Mouse (Mus musculus) lung, embryonic 14.5 days (tissue): ENCODE results near the gene Adgb. TPM values are rescaled to one million over a fixed set of nuclear protein-coding genes. Genes with fewer than 3 reads are reported as not detected.

ENCODE experiments used
- ATAC-seq: fragments of 200-750 bp; cut with Nextera tagmentation; 2 replicates; pipeline ENCODE4 v1.8.0; 2017; ENCODE audit warnings: mild to moderate bottlenecking, moderate TSS enrichment, moderate library complexity; ENCODE audit not compliant: insufficient read depth
- DNase-seq: peaks from one replicate; pipeline ENCODE4 v3.0.0-alpha.2; 2015
- H3K27ac ChIP-seq: fragments of 300-500 bp; sonication (generic); 2 replicates; pipeline ENCODE4 v1.5.1; 2014; ENCODE audit warnings: low read depth, mild to moderate bottlenecking, moderate library complexity
- H3K27me3 ChIP-seq: fragments of 300-500 bp; sonication (generic); 2 replicates; pipeline ENCODE4 v1.6.1; 2014; ENCODE audit warnings: low read length, control low read depth; ENCODE audit not compliant: insufficient read depth
- H3K36me3 ChIP-seq: fragments of 300-500 bp; sonication (generic); 2 replicates; pipeline ENCODE4 v1.6.1; 2014; ENCODE audit warnings: control low read depth; ENCODE audit not compliant: insufficient read depth
- H3K4me1 ChIP-seq: fragments of 300-500 bp; sonication (generic); 2 replicates; pipeline ENCODE4 v1.6.1; 2014; ENCODE audit warnings: antibody characterized with exemption, control low read depth; ENCODE audit not compliant: insufficient read depth
- H3K4me2 ChIP-seq: fragments of 300-500 bp; sonication (generic); 2 replicates; pipeline ENCODE4 v1.6.1; 2014; ENCODE audit warnings: mild to moderate bottlenecking
- H3K4me3 ChIP-seq: fragments of 300-500 bp; sonication (generic); 2 replicates; pipeline ENCODE4 v1.5.1; 2014; ENCODE audit warnings: low read depth, low read length
- H3K9ac ChIP-seq: fragments of 300-500 bp; sonication (generic); 2 replicates; pipeline ENCODE4 v1.6.1; 2014
- H3K9me3 ChIP-seq: fragments of 300-500 bp; sonication (generic); 2 replicates; pipeline ENCODE4 v1.6.1; 2016; ENCODE audit warnings: low read depth, low read length, control low read depth
- CTCF ChIP-seq: IDR thresholded peaks from 2 replicates; pipeline ENCODE4 v1.5.1; 2016; ENCODE audit warnings: antibody characterized with exemption, low read depth
- WGBS: fragments of 180-500 bp; shearing (Covaris S2); extraction: QIAGEN DNeasy Blood & Tissue Kit; methylation state at CpG from one replicate; pipeline ENCODE4 v1.1.7; 2014; 5-methylcytosine and 5-hydroxymethylcytosine counted together
- polyA plus RNA-seq: library from polyadenylated mRNA; unstranded; fragments of >200 nt; fragmentation: Nextera tagmentation; extraction: Ambion mirVana; gene quantifications from 2 replicates; pipeline ENCODE4 v1.2.1, GENCODE M21; 2014

Gene Adgb
- polyA plus RNA-seq, 1 experiment from 2014 or later: 0.50 TPM

DNA sequence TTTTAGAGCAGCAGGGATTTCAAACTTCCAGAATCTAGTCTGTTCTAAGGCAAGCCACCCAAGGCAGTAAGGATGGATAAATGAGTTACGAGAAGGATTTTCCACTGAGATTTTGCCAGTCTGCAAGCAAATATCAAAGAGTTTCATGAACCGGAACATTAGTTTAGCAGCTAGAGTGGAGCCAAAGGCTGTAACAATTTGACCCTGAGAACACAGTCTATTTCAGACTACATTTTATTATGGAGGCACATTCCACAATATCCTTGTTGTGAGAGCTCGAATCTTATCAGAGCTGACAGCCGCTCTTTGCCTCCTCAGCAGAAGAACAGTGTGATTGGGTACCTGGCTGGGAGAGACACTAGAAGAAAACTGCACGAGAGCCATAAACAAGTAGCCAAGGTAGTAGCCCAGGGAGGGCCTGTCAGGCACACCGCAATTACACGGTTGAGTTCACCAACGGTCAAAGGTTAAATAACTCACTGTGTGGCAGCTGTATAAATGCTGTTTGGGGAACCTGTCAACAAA is 171.1 kb downstream of the Adgb start:
- Histone ChIP-seq H3K4me3 (no peak overlapping the region), H3K9ac (no peak overlapping the region), H3K4me1 (no peaks in the 10 kb centered on the region), H3K27ac (no peak overlapping the region), H3K27me3 (no peaks in the 10 kb centered on the region), H3K4me2 (no peak overlapping the region), H3K36me3 (no peaks in the 10 kb centered on the region), H3K9me3 (no peaks in the 10 kb centered on the region)
- DNase-seq: no peak
- ATAC-seq: no peak
- 43% methylated on average over 8 of the region's 8 CpGs for WGBS
- no peak for TF ChIP-seq CTCF

DNA sequence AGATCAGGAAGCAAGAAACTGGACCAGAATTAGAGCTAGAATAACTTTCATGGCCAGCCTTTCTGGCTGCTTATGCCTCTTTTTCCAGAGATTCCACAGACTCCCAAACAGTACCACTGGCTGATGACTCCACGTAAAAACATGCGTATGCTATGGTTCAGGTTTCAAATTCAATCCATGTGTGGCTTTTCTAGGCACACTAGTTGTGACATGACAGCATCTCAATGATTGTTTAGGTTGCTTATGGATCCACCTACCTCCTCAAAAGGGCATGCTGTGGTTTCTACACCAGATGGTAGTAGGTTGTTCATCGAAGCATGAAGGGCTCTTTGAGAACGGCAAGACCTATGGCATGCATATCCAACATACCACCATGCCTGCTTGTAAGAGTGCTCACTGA is 172.1 kb downstream of the Adgb start:
- Histone ChIP-seq H3K27me3 (no peaks in the 10 kb centered on the region), H3K27ac (no peak overlapping the region), H3K4me2 (no peak overlapping the region), H3K4me1 (no peaks in the 10 kb centered on the region), H3K4me3 (no peak overlapping the region), H3K9ac (no peak overlapping the region), H3K9me3 (no peaks in the 10 kb centered on the region), H3K36me3 (no peaks in the 10 kb centered on the region)
- WGBS: 82% methylated on average over 4 of the region's 4 CpGs
- DNase-seq: no peak
- ATAC-seq: no peak
- TF ChIP-seq CTCF: no peak

DNA sequence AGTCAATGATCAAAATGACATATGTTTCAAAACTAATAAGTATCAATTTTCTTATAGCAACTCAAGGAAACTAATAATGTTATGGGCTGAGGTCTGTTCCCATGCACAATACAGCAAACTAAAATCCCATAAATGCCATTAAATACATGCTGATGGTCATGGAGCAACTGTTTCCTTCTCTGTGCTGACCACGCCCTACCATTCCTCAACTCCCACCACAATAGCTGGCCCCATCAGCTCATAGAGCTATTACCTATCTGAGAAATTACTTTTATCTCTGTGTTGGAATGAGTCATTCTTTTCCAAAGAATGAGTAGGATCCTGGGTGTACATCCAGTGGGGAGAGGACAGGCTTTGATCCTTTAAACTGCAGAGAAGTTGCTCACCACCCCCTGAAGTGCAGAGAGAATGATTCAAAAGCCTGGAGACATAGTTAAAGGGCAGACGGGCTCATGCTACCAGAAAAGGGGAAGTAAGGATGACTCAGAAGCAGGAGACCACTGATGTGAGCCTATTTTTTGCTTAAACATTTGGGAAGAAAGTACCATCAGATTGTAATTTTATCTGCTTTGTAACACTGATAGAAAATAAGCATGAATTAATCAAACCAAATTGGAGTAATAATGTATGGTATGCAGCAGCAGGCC is 184.8 kb downstream of the Adgb start:
- no peaks in the 10 kb centered on the region for H3K27me3 ChIP-seq
- no peaks in the 10 kb centered on the region for H3K4me1 ChIP-seq
- TF ChIP-seq CTCF: no peak
- DNase-seq: no peak
- H3K4me3 ChIP-seq: no peak overlapping the region
- no peak overlapping the region for H3K9ac ChIP-seq
- no peak overlapping the region for H3K4me2 ChIP-seq
- no peaks in the 10 kb centered on the region for H3K36me3 ChIP-seq
- no peak for ATAC-seq
- H3K27ac ChIP-seq: no peak overlapping the region
- 65% methylated on average over 2 of the region's 2 CpGs for WGBS
- no peaks in the 10 kb centered on the region for H3K9me3 ChIP-seq

Other genes starting within 250 kb of the Adgb start
- gene Rab32, start 85.9 kb upstream of the Adgb start, polyA plus RNA-seq: 25.7 and 26.2 TPM in 2 replicates
- not detected in 2 replicates for gene Gm10944, start 209.0 kb upstream of the Adgb start, polyA plus RNA-seq